ENCODE assay signal across 18 mouse cellular contexts in genomic region chr12:82819328-82819727, GRCm38 (mm10).
DNase-seq lines count a peak whose midpoint lies in the region.
"Had no signal": no experiment of that assay in that cellular context is flagged by ENCODE, and none has a peak within 500 bp of the region (broad histone marks: within the 10 kb centered on the region; RNA-seq: fewer than 3 reads in every experiment).

No protein-coding gene starts in this region.

- DNase-seq in cerebellum, postnatal 36 days = peak; percentile 4 to 5
- no peak for DNase-seq in cerebellum, adult 18-20 months
- DNase-seq in layer of hippocampus, postnatal 10 days (ENCODE audit: low spot score in 2 of 2) = peak; percentile 22 to 38
- no peak for DNase-seq in layer of hippocampus, adult 8-10 months (ENCODE audit: low spot score in 2 of 2)
- DNase-seq in right cerebral cortex, postnatal 4 days = peak; percentile 11
- no peak for DNase-seq in right cerebral cortex, postnatal 25 days
- DNase-seq in retina, postnatal 1 day = peak; percentile 11
- no peak for DNase-seq in MN1 (ENCODE audit: low spot score)
- DNase-seq: adrenal gland, postnatal 10 days; embryo, embryonic 11 days; gastrocnemius, postnatal 14 days; heart, postnatal 14 days; kidney, adult 9 months; kidney, postnatal 10 days; lung, embryonic 14.5 days; lung, postnatal 14 days; thymus, adult 2 months; thymus, postnatal 36 days had no signal

Comparison
In these comparisons a context has a peak if more than half of its experiments do, and no peak if none do; other contexts are left out.
1. DNase-seq: peak in cerebellum, postnatal 36 days (2 of 2), layer of hippocampus, postnatal 10 days (2 of 2), right cerebral cortex, postnatal 4 days (single experiment) and retina, postnatal 1 day (single experiment); none in cerebellum, adult 18-20 months (0 of 2), layer of hippocampus, adult 8-10 months (0 of 2), right cerebral cortex, postnatal 25 days (single experiment) and MN1 (single experiment).